Mouse (Mus musculus) kidney, adult 2 months (tissue): Measurements from ENCODE around the gene Nxf1. TPM values are rescaled to one million over a fixed set of nuclear protein-coding genes. Genes with fewer than 3 reads are reported as not detected.

ENCODE experiments used
- DNase-seq: peaks from one replicate; pipeline ENCODE4 v3.0.0; 2021
- H3K27ac ChIP-seq: fragments of 200-500 bp; 2 replicates; pipeline ENCODE4 v1.5.1; 2012; ENCODE audit warnings: low read depth, low read length, control low read depth, inconsistent platforms; ENCODE audit not compliant: insufficient read depth
- H3K27me3 ChIP-seq: fragments of 200-500 bp; replicated peaks from 2 replicates; pipeline ENCODE4 v1.6.1; 2012; ENCODE audit warnings: mild to moderate bottlenecking, moderate library complexity, low read length, inconsistent platforms; ENCODE audit not compliant: control insufficient read depth, insufficient read depth
- H3K36me3 ChIP-seq: fragments of 200-500 bp; 2 replicates; pipeline ENCODE4 v1.6.1; 2012; ENCODE audit warnings: mild to moderate bottlenecking, moderate library complexity, low read length, inconsistent platforms; ENCODE audit not compliant: control insufficient read depth, insufficient read depth
- H3K4me1 ChIP-seq: fragments of 200-500 bp; 2 replicates; pipeline ENCODE4 v1.6.1; 2011; ENCODE audit warnings: low read length; ENCODE audit not compliant: control insufficient read depth, insufficient read depth
- H3K4me3 ChIP-seq: fragments of 200-500 bp; 2 replicates; pipeline ENCODE4 v1.5.1; 2011; ENCODE audit warnings: mild to moderate bottlenecking, low read depth, low read length, control low read depth; ENCODE audit not compliant: insufficient read depth
- CTCF ChIP-seq: fragments of 200-500 bp; conservative IDR thresholded peaks from 2 replicates; pipeline ENCODE4 v1.5.1; 2011; ENCODE audit warnings: low read depth, mild to moderate bottlenecking, control low read depth, low read length, moderate library complexity, mixed read lengths; ENCODE audit not compliant: insufficient read depth, insufficient read length
- POLR2A ChIP-seq: fragments of 200-500 bp; IDR thresholded peaks from one replicate; pipeline ENCODE4 v1.6.1; 2011; ENCODE audit warnings: low read depth, low read length, control low read depth
- WGBS: fragments of 180-500 bp; shearing (Covaris S2); methylation state at CpG from one replicate; pipeline ENCODE4 v1.1.7; 2018; 5-methylcytosine and 5-hydroxymethylcytosine counted together
- polyA plus RNA-seq: library from polyadenylated mRNA; depleted of rRNA; stranded (reverse); fragments of >200 nt; gene quantifications from 2 replicates; pipeline ENCODE4 v1.2.3, GENCODE M21; 2012

Gene Nxf1
- polyA plus RNA-seq, 1 experiment = 89.7 TPM

DNA sequence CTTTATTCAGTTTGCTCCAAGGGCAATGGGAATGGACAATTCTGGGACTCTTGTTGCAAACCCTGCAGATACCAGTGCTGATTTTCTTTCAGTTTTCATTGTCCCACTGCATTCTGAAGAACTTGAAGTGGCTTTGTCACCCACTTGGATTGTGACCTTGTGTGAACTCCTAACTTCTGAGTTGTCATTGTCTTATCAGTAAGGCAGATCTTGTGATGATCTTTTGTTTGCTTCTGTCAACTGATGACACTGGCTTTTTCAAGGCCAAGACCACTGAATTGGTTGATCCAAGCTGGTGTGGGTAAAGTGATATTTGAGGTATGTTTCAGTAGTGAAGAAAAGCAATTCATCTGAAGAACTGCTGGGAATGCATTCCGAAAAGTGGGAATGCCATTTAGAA is 11.5 kb upstream of the Nxf1 start:
- TF ChIP-seq CTCF = no peak
- Histone ChIP-seq H3K4me1 (peaks cover 12% of the 10 kb centered on the region; the same call in 1 of the 2 replicates), H3K27ac (no peak overlapping the region), H3K27me3 (no peaks in the 10 kb centered on the region), H3K4me3 (no peak overlapping the region), H3K36me3 (peaks cover 4% of the 10 kb centered on the region)
- no peak for DNase-seq
- WGBS = 91% methylated on average over 1 of the region's 1 CpGs

DNA sequence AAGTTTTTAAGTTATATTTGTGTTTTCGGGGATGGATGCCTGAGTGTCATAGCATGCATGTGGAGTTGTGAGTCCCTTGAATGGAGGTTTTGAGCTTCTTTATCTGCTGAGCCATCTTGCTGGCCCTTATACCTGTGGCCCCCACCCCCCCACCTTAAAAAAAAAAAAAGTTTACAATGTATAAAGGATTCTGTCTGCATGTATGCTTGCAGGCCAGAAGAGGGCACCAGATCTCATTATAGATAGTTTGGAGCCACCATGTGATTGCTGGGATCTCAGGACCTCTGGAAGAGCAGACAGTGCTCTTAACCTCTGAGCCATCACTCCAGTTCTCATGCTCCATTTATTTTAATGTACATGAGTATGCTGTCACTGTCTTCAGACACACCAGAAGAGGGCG is 9.5 kb upstream of the Nxf1 start:
- peaks cover 7% of the 10 kb centered on the region; the same call in 1 of the 2 replicates for H3K4me1 ChIP-seq
- 72% methylated on average over 2 of the region's 2 CpGs for WGBS
- no peak overlapping the region for H3K4me3 ChIP-seq
- peaks cover 11% of the 10 kb centered on the region for H3K36me3 ChIP-seq
- no peaks in the 10 kb centered on the region for H3K27me3 ChIP-seq
- no peak for TF ChIP-seq POLR2A
- 0 out of 2 replicates have a peak, but pooled peaks have one; percentile 15 for TF ChIP-seq CTCF
- DNase-seq = no peak
- no peak overlapping the region for H3K27ac ChIP-seq

DNA sequence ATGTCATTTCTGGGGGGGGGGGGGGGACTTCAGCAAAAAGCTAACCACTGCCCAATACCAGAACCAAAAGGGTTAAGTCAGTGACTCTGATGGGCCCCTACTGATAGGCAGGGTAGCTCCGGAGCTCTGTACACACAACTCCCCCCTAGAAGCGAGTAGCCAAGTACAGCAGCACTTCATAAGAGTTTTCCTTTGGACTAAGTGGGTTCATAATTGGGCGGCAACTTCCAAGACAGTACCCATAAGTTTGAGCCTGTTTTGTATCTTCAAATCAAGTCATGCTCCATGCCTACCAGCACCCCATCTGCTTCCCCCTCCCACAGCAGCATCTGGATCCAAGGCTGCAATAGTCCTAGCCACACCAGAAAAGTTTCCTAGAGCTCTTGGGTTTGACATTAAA is 1.2 kb upstream of the Nxf1 start:
- whole genome bisulfite sequencing = 71% methylated on average over 3 of the region's 3 CpGs
- Histone ChIP-seq H3K27me3 (no peaks in the 10 kb centered on the region), H3K4me1 (peaks cover 2% of the 10 kb centered on the region; the same call in 1 of the 2 replicates), H3K4me3 (no peak overlapping the region), H3K36me3 (peaks cover 7% of the 10 kb centered on the region), H3K27ac (no peak overlapping the region)
- no peak for DNase-seq
- TF ChIP-seq POLR2A (no peak), CTCF (no peak)

DNA sequence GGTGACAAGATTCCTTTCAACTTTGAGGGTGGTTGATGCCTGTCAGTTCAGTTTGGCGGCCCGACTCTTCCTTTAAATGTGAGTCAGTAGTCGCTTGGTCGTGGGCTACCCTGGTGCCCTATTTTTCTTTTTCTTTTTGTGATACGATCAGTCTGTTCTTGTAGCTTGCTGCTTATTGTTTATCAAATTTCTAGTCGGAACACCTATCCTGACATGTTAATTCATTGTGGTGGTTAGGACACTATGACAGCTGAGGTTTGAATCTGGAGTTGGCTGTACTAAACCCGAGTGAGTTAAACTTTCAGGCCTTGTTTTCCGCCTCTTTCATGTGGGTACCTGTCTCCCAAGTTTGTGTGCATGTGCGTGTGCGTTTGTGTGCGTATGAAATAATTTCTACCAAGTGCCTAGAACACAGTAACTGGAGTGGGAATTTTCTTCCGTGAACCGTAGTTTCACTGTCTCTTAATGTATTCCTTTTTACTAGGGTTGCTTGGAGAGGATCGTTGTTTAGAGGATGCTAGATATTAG is 662 bp downstream of the Nxf1 start:
- H3K4me3 ChIP-seq = peak overlapping the region; percentile 90
- no peak for DNase-seq
- under 1% methylated on average over 14 of the region's 14 CpGs for WGBS
- peaks cover 2% of the 10 kb centered on the region; the same call in 1 of the 2 replicates for H3K4me1 ChIP-seq
- peaks cover under 1% of the 10 kb centered on the region; the same call in 1 of the 2 replicates for H3K36me3 ChIP-seq
- TF ChIP-seq CTCF = no peak
- no peak for TF ChIP-seq POLR2A
- peak overlapping the region; percentile 58; the same call in 1 of the 2 replicates for H3K27ac ChIP-seq
- no peaks in the 10 kb centered on the region for H3K27me3 ChIP-seq

DNA sequence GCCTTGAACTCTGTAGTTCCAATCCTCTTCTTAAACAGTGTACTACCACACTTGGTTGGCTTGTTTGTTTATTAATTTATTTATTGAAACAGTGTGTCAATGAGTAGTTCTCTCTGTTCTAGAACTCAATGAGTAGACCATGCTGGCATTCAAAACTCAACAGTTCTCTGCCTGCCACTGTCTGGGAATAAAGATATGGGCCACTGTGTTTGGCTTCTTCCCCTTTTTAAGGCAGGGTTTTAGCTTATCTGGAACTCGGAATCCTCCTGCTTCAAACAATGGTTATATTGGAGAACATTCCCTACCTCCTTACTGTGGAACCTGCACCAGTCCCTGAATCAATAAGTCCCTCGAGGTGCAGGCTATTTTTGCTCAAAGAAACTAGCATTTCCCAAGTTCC is 2.0 kb downstream of the Nxf1 start:
- H3K4me1 ChIP-seq = peaks cover 2% of the 10 kb centered on the region; the same call in 1 of the 2 replicates
- TF ChIP-seq CTCF = no peak
- no peak for TF ChIP-seq POLR2A
- H3K36me3 ChIP-seq = peaks cover 4% of the 10 kb centered on the region; the same call in 1 of the 2 replicates
- H3K27ac ChIP-seq = no peak overlapping the region
- no peak overlapping the region for H3K4me3 ChIP-seq
- WGBS = 80% methylated on average over 2 of the region's 2 CpGs
- H3K27me3 ChIP-seq = no peaks in the 10 kb centered on the region
- no peak for DNase-seq

DNA sequence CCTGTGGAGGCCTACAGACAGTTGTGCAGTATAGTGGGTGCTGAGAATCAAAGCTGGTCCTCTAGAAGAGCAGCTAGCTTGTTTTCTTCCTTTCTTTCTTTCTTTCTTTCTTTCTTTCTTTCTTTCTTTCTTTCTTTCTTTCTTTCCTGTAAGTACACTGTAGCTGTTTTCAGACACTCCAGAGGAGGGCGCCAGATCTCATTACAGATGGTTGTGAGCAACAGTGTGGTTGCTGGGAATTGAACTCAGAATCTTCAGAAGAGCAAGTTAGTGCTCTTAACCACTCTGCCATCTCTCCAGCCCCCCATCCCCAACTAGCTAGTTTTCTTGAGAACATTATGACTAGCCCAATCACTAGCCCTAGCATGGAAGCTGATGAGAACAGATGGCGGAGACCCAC is 3.9 kb downstream of the Nxf1 start:
- 96% methylated on average over 2 of the region's 2 CpGs for WGBS
- no peak overlapping the region for H3K4me3 ChIP-seq
- no peak overlapping the region for H3K27ac ChIP-seq
- TF ChIP-seq CTCF (no peak), POLR2A (no peak)
- H3K4me1 ChIP-seq = peaks cover 2% of the 10 kb centered on the region; the same call in 1 of the 2 replicates
- no peak for DNase-seq
- H3K36me3 ChIP-seq = peaks cover 6% of the 10 kb centered on the region; the same call in 1 of the 2 replicates
- H3K27me3 ChIP-seq = no peaks in the 10 kb centered on the region

DNA sequence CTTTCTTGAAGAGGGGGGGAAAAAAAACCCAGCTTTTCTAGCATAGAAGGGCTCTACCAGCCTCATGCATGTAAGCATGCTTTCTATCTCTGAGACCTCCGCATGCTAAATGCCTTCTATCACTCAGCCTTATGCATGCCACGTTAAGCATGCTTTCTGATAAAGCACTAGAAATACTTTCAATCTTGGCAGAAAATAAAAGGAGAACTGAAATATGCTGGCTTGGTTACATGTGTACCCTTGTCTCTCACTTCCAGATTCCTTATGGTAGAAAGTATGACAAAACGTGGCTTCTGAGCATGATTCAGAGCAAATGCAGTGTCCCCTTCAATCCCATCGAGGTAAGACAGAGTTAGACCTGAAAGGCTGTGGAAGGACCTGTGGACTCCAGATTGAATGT is 6.4 kb downstream of the Nxf1 start:
- Histone ChIP-seq H3K36me3 (peaks cover 8% of the 10 kb centered on the region), H3K4me1 (no peaks in the 10 kb centered on the region), H3K27me3 (no peaks in the 10 kb centered on the region), H3K4me3 (no peak overlapping the region), H3K27ac (no peak overlapping the region)
- no peak for DNase-seq
- TF ChIP-seq CTCF = no peak
- 86% methylated on average over 4 of the region's 4 CpGs for WGBS
